Mouse (Mus musculus): ENCODE results near the gene Fzd7. TPM values are rescaled to one million over a fixed set of nuclear protein-coding genes. Genes with fewer than 3 reads are reported as not detected.
"Not testable (repeated sequence)": the region's sequence is repeated elsewhere in the genome, so short reads cannot be mapped to it uniquely, and the experiment has no call there.

Fzd7 gene
- total and polyA plus RNA-seq, 2 experiments from 2014 or later: 1.9 to 13.9 TPM

DNA sequence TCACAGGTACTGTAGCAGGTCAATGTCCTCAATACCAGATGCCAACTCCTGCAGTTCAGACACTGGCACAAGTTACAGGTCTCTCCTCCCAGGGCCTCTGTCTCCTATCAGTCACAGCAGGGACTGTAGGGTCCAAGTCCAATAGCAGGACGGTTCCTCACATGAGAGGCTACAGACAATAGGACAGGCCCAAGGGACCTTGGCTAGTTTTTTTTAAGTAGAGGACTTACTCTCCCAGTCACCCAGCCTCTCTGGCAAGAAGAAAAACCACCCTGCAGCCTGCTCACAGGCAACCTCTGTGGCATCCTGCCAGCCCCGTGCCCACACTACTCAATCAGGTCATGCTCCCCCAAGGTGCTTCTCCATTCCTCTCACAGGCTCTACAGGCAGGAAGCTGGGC is 43.0 kb upstream of the Fzd7 start:
- no peak overlapping the region for H3K9ac ChIP-seq
- no peak for TF ChIP-seq CTCF (IDR thresholded peaks at IDR 0.05; ENCODE audit: low read depth)

GRCm38 (mm10) chr1:59439941-59440340 is 42.3 kb upstream of the Fzd7 start:
- DNase-seq (no peak), ATAC-seq (no peak)
- 88% methylated on average over 1 of the region's 1 CpGs for WGBS
- Histone ChIP-seq H3K9ac (no peak overlapping the region), H3K4me2 (ENCODE audit: low read depth) (no peak overlapping the region), H3K27ac (ENCODE audit: low read depth, low read length) (no peak overlapping the region), H3K9me3 (ENCODE audit: low read length) (no peaks in the 10 kb centered on the region), H3K36me3 (ENCODE audit: insufficient read depth) (no peaks in the 10 kb centered on the region), H3K4me1 (ENCODE audit: insufficient read depth) (no peaks in the 10 kb centered on the region), H3K4me3 (ENCODE audit: low read depth, low read length) (no peak overlapping the region), H3K27me3 (ENCODE audit: insufficient read depth, low read length) (no peaks in the 10 kb centered on the region)
- TF ChIP-seq CTCF (IDR thresholded peaks at IDR 0.05; ENCODE audit: low read depth): no peak

More for the DNA sequence above, 43.0 kb upstream of the Fzd7 start:
- no peak overlapping the region for H3K4me2 ChIP-seq (ENCODE audit: low read depth)
- no peaks in the 10 kb centered on the region for H3K9me3 ChIP-seq (ENCODE audit: low read length)
- no peak for ATAC-seq
- H3K36me3 ChIP-seq (ENCODE audit: insufficient read depth): no peaks in the 10 kb centered on the region
- DNase-seq: no peak
- H3K27me3 ChIP-seq (ENCODE audit: insufficient read depth, low read length): no peaks in the 10 kb centered on the region
- H3K4me3 ChIP-seq (ENCODE audit: low read depth, low read length): no peak overlapping the region
- H3K4me1 ChIP-seq (ENCODE audit: insufficient read depth): no peaks in the 10 kb centered on the region
- 84% methylated on average over 2 of the region's 2 CpGs for WGBS
- no peak overlapping the region for H3K27ac ChIP-seq (ENCODE audit: low read depth, low read length)

DNA sequence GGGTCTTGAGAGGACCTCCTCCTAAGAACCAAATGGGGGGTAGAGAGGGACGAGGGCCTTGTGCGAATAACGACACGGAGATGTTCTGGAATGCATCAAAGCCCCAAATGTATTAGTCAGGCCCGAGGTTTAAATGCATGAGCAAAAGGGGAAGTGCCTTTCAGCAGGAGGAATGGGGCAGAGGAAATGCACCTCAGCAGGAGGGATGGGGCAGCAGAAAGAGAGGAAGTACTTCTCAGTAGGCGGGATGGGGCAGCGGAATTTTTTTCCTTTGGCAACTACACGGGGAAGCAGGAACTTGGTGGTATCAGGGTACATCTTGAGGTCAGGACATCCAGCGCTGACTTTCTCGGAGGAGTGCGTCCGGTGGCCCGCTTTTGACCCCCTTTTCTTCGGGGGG is 39.5 kb upstream of the Fzd7 start:
- not testable (repeated sequence) for H3K4me3 ChIP-seq (ENCODE audit: low read depth, low read length); DNase-seq; H3K27ac ChIP-seq (ENCODE audit: low read depth, low read length); H3K27me3 ChIP-seq (ENCODE audit: insufficient read depth, low read length); ATAC-seq; H3K4me1 ChIP-seq (ENCODE audit: insufficient read depth); H3K9ac ChIP-seq; H3K9me3 ChIP-seq (ENCODE audit: low read length); H3K4me2 ChIP-seq (ENCODE audit: low read depth); H3K36me3 ChIP-seq (ENCODE audit: insufficient read depth)
- 90% methylated on average over 14 of the region's 14 CpGs for WGBS

DNA sequence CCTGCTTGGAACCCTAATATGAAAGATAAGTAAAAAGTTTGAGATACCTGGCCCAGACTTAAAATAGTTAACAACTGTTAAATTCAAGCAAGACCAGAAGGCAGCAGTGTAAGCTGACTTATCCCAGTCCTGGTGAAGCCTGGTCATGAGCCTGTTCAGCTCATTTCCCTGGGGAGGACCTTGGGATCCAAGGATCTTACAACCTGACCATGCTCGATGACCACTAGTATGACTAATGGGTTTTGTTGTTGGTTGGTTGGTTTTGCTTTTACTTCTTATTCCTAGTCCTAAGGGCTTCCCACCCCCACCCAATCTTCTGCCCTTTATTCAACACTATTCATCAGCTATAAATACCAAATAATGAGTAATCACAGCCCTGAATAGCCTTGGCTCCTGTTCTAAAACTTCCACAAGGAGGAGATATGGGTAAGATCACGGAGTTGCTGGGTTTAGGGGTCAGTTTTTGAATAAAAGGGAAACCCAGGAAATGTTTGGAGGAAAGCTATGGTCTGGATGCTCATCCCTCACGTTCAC is 38.0 kb upstream of the Fzd7 start:
- WGBS: 71% methylated on average over 3 of the region's 3 CpGs
- Histone ChIP-seq H3K27ac (ENCODE audit: low read depth, low read length) (no peak overlapping the region), H3K27me3 (ENCODE audit: insufficient read depth, low read length) (no peaks in the 10 kb centered on the region), H3K9ac (no peak overlapping the region), H3K36me3 (ENCODE audit: insufficient read depth) (no peaks in the 10 kb centered on the region), H3K4me3 (ENCODE audit: low read depth, low read length) (no peak overlapping the region), H3K4me2 (ENCODE audit: low read depth) (no peak overlapping the region), H3K4me1 (ENCODE audit: insufficient read depth) (no peaks in the 10 kb centered on the region), H3K9me3 (ENCODE audit: low read length) (no peaks in the 10 kb centered on the region)
- DNase-seq (no peak), ATAC-seq (no peak)
- TF ChIP-seq CTCF (IDR thresholded peaks at IDR 0.05; ENCODE audit: low read depth): no peak

GRCm38 (mm10) chr1:59445242-59445641 is 37.0 kb upstream of the Fzd7 start:
- no peaks in the 10 kb centered on the region for H3K36me3 ChIP-seq (ENCODE audit: insufficient read depth)
- no peak for DNase-seq
- H3K9ac ChIP-seq: no peak overlapping the region
- H3K4me2 ChIP-seq (ENCODE audit: low read depth): no peak overlapping the region
- no peaks in the 10 kb centered on the region for H3K27me3 ChIP-seq (ENCODE audit: insufficient read depth, low read length)
- H3K9me3 ChIP-seq (ENCODE audit: low read length): no peaks in the 10 kb centered on the region
- no peaks in the 10 kb centered on the region for H3K4me1 ChIP-seq (ENCODE audit: insufficient read depth)
- H3K27ac ChIP-seq (ENCODE audit: low read depth, low read length): no peak overlapping the region
- no peak for TF ChIP-seq CTCF (IDR thresholded peaks at IDR 0.05; ENCODE audit: low read depth)
- no peak for ATAC-seq
- no peak overlapping the region for H3K4me3 ChIP-seq (ENCODE audit: low read depth, low read length)
- 81% methylated on average over 5 of the region's 5 CpGs for WGBS

DNA sequence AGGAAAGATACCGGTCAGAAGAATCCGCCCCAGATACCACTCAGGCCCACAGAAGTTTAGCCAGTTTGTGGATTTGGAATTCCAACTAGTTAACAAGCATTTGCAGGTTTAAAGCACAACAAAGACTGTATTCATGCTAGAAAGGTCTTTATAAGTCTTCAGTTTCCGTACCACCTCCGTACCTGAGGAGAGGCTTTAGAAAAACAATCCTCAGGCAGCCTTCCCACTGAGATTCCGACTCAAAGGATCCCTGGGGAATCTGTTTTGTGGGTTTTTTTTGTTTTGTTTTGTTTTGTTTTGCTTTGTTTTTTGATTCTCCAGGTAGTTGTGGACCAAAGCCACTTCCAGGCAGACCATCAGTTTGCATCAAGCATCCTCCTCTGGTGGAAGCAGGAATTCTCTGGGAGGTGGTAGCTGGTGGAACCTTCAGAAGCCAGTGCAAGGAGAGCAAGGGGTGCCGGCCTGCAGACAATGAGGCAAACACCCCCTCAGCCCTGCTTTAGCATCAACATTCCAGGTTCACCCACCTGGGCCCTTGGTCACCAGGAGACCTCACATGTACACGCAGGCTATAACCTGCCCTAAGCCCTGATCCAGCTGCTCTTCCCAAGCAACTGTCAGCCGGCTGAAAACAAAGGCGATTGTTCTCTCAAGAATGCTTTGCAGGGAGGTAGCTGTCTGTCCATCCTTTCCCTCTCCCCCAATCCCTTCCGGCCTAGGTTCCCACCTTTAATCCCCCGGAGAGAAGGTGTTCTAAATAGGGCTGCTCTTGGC is 33.5 kb upstream of the Fzd7 start:
- H3K9ac ChIP-seq: no peak overlapping the region

DNA sequence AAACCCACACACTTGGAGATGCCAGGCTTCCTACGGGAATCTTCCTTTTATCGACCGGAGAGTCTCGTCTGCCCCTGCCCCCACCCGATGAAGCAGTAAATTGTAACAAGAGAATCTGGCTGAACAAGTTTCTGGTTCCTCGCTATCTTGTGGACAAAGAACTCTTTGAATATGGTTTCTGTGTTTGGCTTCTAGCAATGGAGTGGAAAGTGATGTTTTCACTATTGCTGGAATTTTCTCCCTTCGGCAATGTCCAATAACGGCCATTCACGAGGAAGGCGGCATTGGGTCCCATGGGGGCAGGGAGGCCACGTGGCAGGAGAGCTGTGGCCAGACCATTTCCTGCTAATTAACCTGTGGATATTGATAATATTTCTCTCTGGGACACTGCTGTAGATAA is 32.8 kb upstream of the Fzd7 start:
- H3K4me3 ChIP-seq (ENCODE audit: low read depth, low read length): no peak overlapping the region
- H3K36me3 ChIP-seq (ENCODE audit: insufficient read depth): no peaks in the 10 kb centered on the region
- no peak overlapping the region for H3K9ac ChIP-seq
- no peaks in the 10 kb centered on the region for H3K27me3 ChIP-seq (ENCODE audit: insufficient read depth, low read length)
- TF ChIP-seq CTCF (IDR thresholded peaks at IDR 0.05; ENCODE audit: low read depth): no peak
- ATAC-seq: no peak
- no peaks in the 10 kb centered on the region for H3K4me1 ChIP-seq (ENCODE audit: insufficient read depth)
- no peak for DNase-seq
- no peaks in the 10 kb centered on the region for H3K9me3 ChIP-seq (ENCODE audit: low read length)
- no peak overlapping the region for H3K27ac ChIP-seq (ENCODE audit: low read depth, low read length)
- WGBS: 27% methylated on average over 11 of the region's 11 CpGs
- no peak overlapping the region for H3K4me2 ChIP-seq (ENCODE audit: low read depth)

More for the DNA sequence above, 33.5 kb upstream of the Fzd7 start:
- DNase-seq (no peak), ATAC-seq (no peak)
- no peak for TF ChIP-seq CTCF (IDR thresholded peaks at IDR 0.05; ENCODE audit: low read depth)
- Histone ChIP-seq H3K27me3 (ENCODE audit: insufficient read depth, low read length) (no peaks in the 10 kb centered on the region), H3K9me3 (ENCODE audit: low read length) (no peaks in the 10 kb centered on the region), H3K4me1 (ENCODE audit: insufficient read depth) (no peaks in the 10 kb centered on the region), H3K27ac (ENCODE audit: low read depth, low read length) (no peak overlapping the region), H3K4me3 (ENCODE audit: low read depth, low read length) (no peak overlapping the region), H3K36me3 (ENCODE audit: insufficient read depth) (no peaks in the 10 kb centered on the region), H3K4me2 (ENCODE audit: low read depth) (no peak overlapping the region)
- WGBS: 40% methylated on average over 11 of the region's 11 CpGs

Measured in forebrain, postnatal 0 days (tissue).